Mouse (Mus musculus) adrenal gland, postnatal 10 days (tissue): ENCODE data around the gene 4930522L14Rik. TPM values are rescaled to one million over a fixed set of nuclear protein-coding genes. Genes with fewer than 3 reads are reported as not detected.
A peak's percentile ranks its signal among the peaks of the same experiment; 100 is the strongest.
"Not testable (repeated sequence)": the region's sequence is repeated elsewhere in the genome, so short reads cannot be mapped to it uniquely, and the experiment has no call there.

Experiments
- DNase-seq: peaks from one replicate; pipeline ENCODE4 v3.0.0; 2021; ENCODE audit warnings: mixed read lengths
- long read RNA-seq, 2 experiments: library from polyadenylated mRNA; stranded (forward); transcript quantifications; one replicate each; pipeline ENCODE4 v2.0.0; 2021
- total RNA-seq, 2 experiments: library from RNA; stranded (reverse); gene quantifications; 2 replicates each; pipeline ENCODE4 v1.2.3; 2021

The 4930522L14Rik gene
- total RNA-seq, result 10 to 100 TPM in 1 of 2 experiments, 1 to 10 TPM in 1; 4.5 to 10.4 TPM
- long read RNA-seq, experiment 1, partial matches to known transcripts, result 0 of 5 reads
- long read RNA-seq, experiment 1, other reads (novel, unspliced or antisense), result 2 of 5 reads
- long read RNA-seq, experiment 2, partial matches to known transcripts, result 0 of 4 reads
- long read RNA-seq, experiment 2, other reads (novel, unspliced or antisense), result 1 of 4 reads

- DNase-seq, result peak; percentile 80
Measured at GRCm38 (mm10) chr5:109751391-109752071, at the start of gene 4930522L14Rik. Gene 4930522L14Rik, minus strand, starts transcription at chr5:109751886.

- DNase-seq, result not testable (repeated sequence)
Measured at GRCm38 (mm10) chr5:109801466-109801865, 49.8 kb upstream of the 4930522L14Rik start.

GRCm38 (mm10) chr5:109799948-109800347 is 48.3 kb upstream of the 4930522L14Rik start:
- not testable (repeated sequence) for DNase-seq

DNA sequence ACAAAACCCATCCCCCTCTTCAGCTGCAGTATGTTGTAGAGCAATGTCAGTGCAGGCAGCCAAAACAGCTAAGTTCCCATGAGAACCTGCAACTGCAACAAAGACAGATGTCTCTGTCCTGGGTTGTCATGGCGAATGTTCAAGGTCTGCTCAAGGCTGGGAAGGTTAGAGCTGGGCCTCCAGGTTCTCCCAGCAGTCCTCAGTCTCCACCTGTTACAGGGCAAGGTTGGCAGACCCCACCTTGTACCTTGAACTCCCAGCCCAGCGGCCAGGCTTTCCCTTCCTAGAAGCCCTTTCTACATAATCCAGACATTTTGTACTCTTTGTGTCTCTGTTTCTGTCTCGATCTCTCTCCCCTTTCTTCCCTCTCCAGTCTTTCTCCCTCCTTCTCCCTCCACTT is 45.3 kb upstream of the 4930522L14Rik start:
- not testable (repeated sequence) for DNase-seq

GRCm38 (mm10) chr5:109795967-109796652 is 44.4 kb upstream of the 4930522L14Rik start:
- DNase-seq, result peak; percentile 63

DNA sequence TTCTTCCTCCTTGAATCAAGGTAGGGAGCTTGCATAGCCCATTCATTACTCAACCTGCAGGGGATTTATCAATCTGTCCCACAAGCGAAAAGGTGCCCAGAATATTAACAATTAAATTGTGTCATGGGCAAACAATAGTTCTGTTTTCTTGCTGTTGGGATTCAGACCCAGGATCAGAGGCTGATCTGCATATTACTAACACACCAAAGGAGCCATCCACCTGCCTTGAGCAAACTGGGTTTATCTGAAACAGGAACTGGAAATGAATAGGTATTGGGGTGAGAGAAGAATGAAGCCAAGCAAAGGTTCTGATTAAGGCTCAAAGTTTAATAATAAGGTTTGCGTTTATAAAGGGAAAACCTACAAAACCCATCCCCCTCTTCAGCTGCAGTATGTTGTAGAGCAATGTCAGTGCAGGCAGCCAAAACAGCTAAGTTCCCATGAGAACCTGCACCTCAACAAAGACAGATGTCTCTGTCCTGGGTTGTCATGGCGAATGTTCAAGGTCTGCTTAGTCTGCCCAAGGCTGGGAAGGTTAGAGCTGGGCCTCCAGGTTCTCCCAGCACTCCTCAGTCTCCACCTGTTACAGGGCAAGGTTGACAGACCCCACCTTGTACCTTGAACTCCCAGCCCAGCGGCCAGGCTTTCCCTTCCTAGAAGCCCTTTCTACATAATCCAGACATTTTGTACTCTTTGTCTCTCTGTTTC is 541 bp upstream of the 4930522L14Rik start:
- DNase-seq, result not testable (repeated sequence)

GRCm38 (mm10) chr5:109745081-109745480 is 6.6 kb downstream of the 4930522L14Rik start:
- DNase-seq, result not testable (repeated sequence)

GRCm38 (mm10) chr5:109717341-109717740 is 34.3 kb downstream of the 4930522L14Rik start:
- DNase-seq, result not testable (repeated sequence)

- not testable (repeated sequence) for DNase-seq
Measured at GRCm38 (mm10) chr5:109691205-109691965, 60.3 kb downstream of the 4930522L14Rik start.

DNA sequence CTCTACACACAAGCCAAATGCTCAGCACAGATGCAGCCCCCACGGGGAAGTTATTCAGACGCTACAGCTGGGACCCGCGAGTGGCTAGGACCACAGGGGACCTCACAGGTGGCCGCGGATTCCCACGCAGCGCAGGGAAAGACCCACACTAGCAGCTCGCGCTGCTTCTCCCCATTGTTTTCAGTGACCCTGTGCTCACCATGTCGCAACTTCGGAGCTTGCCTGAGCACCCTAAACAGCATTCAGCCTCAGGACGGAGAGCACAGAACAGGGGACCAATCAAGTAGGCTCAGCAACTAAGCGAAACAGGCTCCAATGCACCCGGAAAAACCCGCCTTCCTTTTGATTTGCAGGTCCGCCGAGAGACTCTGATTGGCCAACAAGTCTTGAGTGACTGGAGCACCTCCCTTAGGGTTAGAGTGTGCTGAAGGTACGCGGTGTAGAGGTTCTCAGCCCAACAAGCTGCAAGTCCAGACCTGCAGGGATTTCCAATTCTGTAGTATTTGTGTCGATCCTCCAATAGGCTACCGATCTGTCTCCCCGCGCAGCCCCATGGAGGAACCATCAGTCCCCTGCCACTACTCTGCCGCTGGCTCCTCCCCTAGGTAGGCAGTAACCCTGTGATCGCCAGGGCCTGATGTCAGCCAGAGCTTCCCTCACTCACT is 61.0 kb downstream of the 4930522L14Rik start, which contains the start of gene 5430403G16Rik:
Gene 5430403G16Rik (minus strand): TSS at position 505 of the 665 bp plus-strand sequence.
- peak; percentile 81 for DNase-seq

Other genes with a start within 250 kb of the 4930522L14Rik start
- 10 to 100 TPM; 23.1 to 25.9 TPM for gene Crlf2, start 192.9 kb downstream of the 4930522L14Rik start, total RNA-seq
- gene 5430403G16Rik, start 60.8 kb downstream of the 4930522L14Rik start, total RNA-seq, result 1 to 10 TPM; 1.5 to 3.5 TPM
- gene Gm15446, start 171.5 kb upstream of the 4930522L14Rik start, total RNA-seq, result 10 to 100 TPM; 10.4 to 11.7 TPM
- 10 to 100 TPM; 14.3 to 29.2 TPM for gene Zfp932, start 244.6 kb upstream of the 4930522L14Rik start, total RNA-seq